Mouse (Mus musculus): Measurements from ENCODE around the gene Smim13. TPM values are rescaled to one million over a fixed set of nuclear protein-coding genes. Genes with fewer than 3 reads are reported as not detected.

The Smim13 gene
- polyA plus RNA-seq, 1 experiment: 4.2 TPM

DNA sequence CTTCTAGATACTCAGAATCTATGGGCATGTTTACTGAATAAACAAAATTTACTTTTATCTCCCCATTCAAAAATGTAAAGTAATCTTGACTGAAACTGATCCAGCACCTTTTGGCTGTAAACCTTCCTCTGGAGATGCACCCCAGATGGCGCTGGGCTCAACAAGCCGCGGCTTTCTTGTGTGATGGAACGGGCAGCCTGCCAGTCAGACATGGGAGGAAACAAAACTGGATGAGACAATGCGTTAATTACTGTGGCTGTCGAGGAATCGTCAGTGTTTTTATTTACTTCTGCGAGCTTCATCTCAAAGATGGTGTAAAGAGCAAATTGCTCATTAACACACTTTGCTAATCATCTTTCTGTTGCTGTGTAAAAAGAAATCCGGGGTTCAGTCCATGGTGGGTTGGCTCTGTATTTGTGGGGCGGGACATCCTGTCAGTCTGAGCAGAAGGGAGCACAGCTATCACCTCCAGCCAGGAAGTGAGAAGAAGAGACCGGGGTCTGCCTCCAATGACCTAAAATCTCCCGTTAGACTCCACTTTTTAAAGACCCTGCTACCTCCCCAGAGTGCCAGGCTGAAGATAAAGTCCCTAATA lies 18.2 kb upstream of the Smim13 start:
- H3K4me3 ChIP-seq (ENCODE audit: insufficient read depth, poor library complexity, severe bottlenecking): no peak overlapping the region
- H3K79me2 ChIP-seq (ENCODE audit: control insufficient read depth, insufficient read depth): no peaks in the 10 kb centered on the region
- H3K36me3 ChIP-seq (ENCODE audit: control insufficient read depth, insufficient read depth): no peaks in the 10 kb centered on the region
- no peak overlapping the region for H3ac ChIP-seq (ENCODE audit: control insufficient read depth, insufficient read length, low read depth)
- H3K79me3 ChIP-seq (ENCODE audit: low read depth): no peaks in the 10 kb centered on the region
- H3K27me3 ChIP-seq (ENCODE audit: control insufficient read depth, insufficient read depth, insufficient read length): peaks cover 60% of the 10 kb centered on the region
- TF ChIP-seq MYOD1 (IDR thresholded peaks at IDR 0.05; ENCODE audit: control insufficient read depth, insufficient read length, low read depth) (no peak), FOSL1 (IDR thresholded peaks at IDR 0.05; ENCODE audit: insufficient read depth, low read length, poor library complexity, severe bottlenecking) (no peak), CTCF (IDR thresholded peaks at IDR 0.05; ENCODE audit: control insufficient read depth, insufficient read depth, insufficient read length) (no peak), USF1 (IDR thresholded peaks at IDR 0.05; ENCODE audit: low read depth) (no peak), CEBPB (IDR thresholded peaks at IDR 0.05; ENCODE audit: low read depth) (no peak), MYOG (IDR thresholded peaks at IDR 0.05; ENCODE audit: control insufficient read depth, extremely low read depth, insufficient read length) (no peak), MAX (IDR thresholded peaks at IDR 0.05) (no peak)

DNA sequence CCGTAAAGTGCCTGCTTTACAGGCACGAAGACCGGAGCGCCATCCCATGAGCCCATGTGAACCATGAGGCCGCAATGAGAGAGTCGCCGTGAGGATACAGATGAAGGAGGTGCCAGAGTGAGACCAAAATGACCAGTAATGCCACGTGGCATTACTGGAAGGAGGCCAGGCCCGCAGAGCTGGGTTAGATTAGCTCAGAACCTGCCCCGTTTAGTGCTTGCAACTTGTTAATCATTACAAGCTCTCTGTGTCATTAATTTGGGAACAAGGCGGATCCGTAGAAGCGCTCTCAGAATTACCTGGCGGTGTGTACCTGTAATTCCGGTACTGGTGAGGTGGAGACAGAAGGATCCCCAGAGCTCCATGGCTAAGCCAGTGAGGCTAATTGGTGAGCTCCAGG lies 17.4 kb upstream of the Smim13 start:
- peaks cover 67% of the 10 kb centered on the region for H3K27me3 ChIP-seq (ENCODE audit: control insufficient read depth, insufficient read depth, insufficient read length)

DNA sequence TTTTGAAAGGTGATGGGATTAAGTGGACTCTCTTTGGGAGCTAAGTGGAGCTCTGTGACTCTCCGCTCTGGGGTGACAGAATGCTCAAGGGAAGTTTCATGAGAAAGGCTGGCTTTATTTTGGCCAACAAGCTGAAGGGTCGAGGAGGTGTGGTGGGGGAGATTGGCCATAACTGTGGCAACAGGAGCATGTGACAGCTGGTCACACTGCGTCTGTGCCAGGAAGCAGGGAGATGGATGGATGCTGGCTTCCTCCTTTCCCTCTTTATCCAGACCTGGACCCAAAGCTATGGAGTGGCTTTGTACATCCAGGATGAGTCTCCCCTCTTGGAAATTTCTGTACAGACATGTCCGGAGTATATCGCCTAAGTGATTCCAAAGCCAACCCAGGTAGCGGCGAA lies 16.4 kb upstream of the Smim13 start:
- Histone ChIP-seq H3K79me2 (ENCODE audit: control insufficient read depth, insufficient read depth) (no peaks in the 10 kb centered on the region), H3K27me3 (ENCODE audit: control insufficient read depth, insufficient read depth, insufficient read length) (peaks cover 69% of the 10 kb centered on the region), H3ac (ENCODE audit: control insufficient read depth, insufficient read length, low read depth) (no peak overlapping the region), H3K79me3 (ENCODE audit: low read depth) (no peaks in the 10 kb centered on the region), H3K4me3 (ENCODE audit: insufficient read depth, poor library complexity, severe bottlenecking) (no peak overlapping the region), H3K36me3 (ENCODE audit: control insufficient read depth, insufficient read depth) (no peaks in the 10 kb centered on the region)
- no peak for TF ChIP-seq CTCF (IDR thresholded peaks at IDR 0.05; ENCODE audit: control insufficient read depth, insufficient read depth, insufficient read length)
- TF ChIP-seq MYOD1 (IDR thresholded peaks at IDR 0.05; ENCODE audit: control insufficient read depth, insufficient read length, low read depth): no peak
- TF ChIP-seq USF1 (IDR thresholded peaks at IDR 0.05; ENCODE audit: low read depth): no peak
- TF ChIP-seq CEBPB (IDR thresholded peaks at IDR 0.05; ENCODE audit: low read depth): no peak
- TF ChIP-seq FOSL1 (IDR thresholded peaks at IDR 0.05; ENCODE audit: insufficient read depth, low read length, poor library complexity, severe bottlenecking): no peak
- no peak for TF ChIP-seq MYOG (IDR thresholded peaks at IDR 0.05; ENCODE audit: control insufficient read depth, extremely low read depth, insufficient read length)
- TF ChIP-seq MAX (IDR thresholded peaks at IDR 0.05): no peak

More for the DNA sequence above, 17.4 kb upstream of the Smim13 start:
- TF ChIP-seq USF1 (IDR thresholded peaks at IDR 0.05; ENCODE audit: low read depth) (no peak), MYOG (IDR thresholded peaks at IDR 0.05; ENCODE audit: control insufficient read depth, extremely low read depth, insufficient read length) (no peak), MYOD1 (IDR thresholded peaks at IDR 0.05; ENCODE audit: control insufficient read depth, insufficient read length, low read depth) (no peak), CTCF (IDR thresholded peaks at IDR 0.05; ENCODE audit: control insufficient read depth, insufficient read depth, insufficient read length) (no peak)
- H3ac ChIP-seq (ENCODE audit: control insufficient read depth, insufficient read length, low read depth): no peak overlapping the region
- H3K4me3 ChIP-seq (ENCODE audit: insufficient read depth, poor library complexity, severe bottlenecking): no peak overlapping the region
- no peaks in the 10 kb centered on the region for H3K79me3 ChIP-seq (ENCODE audit: low read depth)
- no peaks in the 10 kb centered on the region for H3K79me2 ChIP-seq (ENCODE audit: control insufficient read depth, insufficient read depth)
- H3K36me3 ChIP-seq (ENCODE audit: control insufficient read depth, insufficient read depth): no peaks in the 10 kb centered on the region

DNA sequence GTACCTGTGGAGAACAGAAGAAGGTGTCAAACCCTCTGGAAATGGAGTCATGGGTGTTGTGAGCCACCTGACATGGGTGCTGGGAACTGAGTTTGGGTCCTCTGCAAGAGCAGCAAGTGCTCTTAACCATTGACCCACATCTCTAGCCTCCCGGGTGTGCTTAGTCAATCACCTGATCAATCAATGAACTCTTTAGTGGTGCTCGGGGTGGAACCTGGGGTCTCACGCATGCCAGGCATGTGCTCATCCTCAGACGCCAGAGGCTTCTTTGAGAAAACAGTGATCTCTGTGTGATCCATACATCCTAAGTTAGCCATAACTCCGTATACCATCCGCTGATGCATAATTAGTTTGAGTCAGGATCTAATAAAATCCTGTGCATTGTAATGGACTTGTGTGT lies 14.5 kb upstream of the Smim13 start:
- Histone ChIP-seq H3K79me3 (ENCODE audit: low read depth) (no peaks in the 10 kb centered on the region), H3K36me3 (ENCODE audit: control insufficient read depth, insufficient read depth) (no peaks in the 10 kb centered on the region), H3K79me2 (ENCODE audit: control insufficient read depth, insufficient read depth) (no peaks in the 10 kb centered on the region), H3K27me3 (ENCODE audit: control insufficient read depth, insufficient read depth, insufficient read length) (peaks cover 64% of the 10 kb centered on the region), H3K4me3 (ENCODE audit: insufficient read depth, poor library complexity, severe bottlenecking) (no peak overlapping the region), H3ac (ENCODE audit: control insufficient read depth, insufficient read length, low read depth) (no peak overlapping the region)
- TF ChIP-seq USF1 (IDR thresholded peaks at IDR 0.05; ENCODE audit: low read depth) (no peak), MYOD1 (IDR thresholded peaks at IDR 0.05; ENCODE audit: control insufficient read depth, insufficient read length, low read depth) (no peak), FOSL1 (IDR thresholded peaks at IDR 0.05; ENCODE audit: insufficient read depth, low read length, poor library complexity, severe bottlenecking) (no peak), MYOG (IDR thresholded peaks at IDR 0.05; ENCODE audit: control insufficient read depth, extremely low read depth, insufficient read length) (no peak), CTCF (IDR thresholded peaks at IDR 0.05; ENCODE audit: control insufficient read depth, insufficient read depth, insufficient read length) (no peak), CEBPB (IDR thresholded peaks at IDR 0.05; ENCODE audit: low read depth) (no peak), MAX (IDR thresholded peaks at IDR 0.05) (no peak)

DNA sequence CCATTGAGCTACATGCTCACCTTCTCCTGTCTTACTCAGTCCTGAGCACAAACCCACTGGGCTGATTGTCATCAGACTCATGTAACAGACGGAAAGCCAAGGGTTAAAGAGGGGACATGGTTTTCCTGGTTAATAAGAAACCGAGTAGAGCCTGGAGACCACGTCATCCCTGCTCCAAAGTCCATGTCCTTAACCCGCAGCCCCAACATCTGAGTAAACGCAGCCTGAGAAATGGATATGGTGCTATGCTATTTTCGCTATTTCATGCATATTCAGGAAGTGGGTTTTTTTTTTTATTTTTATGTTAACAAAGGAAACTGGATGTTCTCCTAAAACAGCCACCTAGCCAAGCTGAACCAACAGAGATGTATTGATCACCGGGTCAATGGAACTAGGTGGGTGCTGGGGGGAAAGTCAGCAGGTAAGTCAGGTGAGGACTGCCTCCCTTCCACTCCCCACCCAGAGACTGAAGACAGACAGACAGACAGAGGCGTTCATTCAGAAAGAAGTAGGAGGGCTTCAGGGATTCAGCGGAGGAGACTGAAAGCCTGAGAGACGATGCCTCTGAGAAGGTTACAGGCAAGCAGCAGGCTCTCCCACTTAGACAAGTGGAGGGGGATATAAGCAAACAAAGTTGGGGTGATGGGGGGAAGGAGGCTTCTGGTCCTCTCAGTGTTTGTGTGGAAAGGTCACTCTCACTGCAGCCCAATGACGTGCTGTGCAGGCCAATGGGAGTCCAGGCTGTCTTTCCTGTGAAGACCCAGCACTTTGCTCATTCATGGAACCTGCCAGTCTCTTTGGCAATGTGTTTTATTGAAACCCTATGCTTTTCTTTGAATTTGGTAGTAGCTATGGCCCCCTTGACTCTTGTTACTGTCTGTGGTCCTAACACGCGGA lies 13.6 kb upstream of the Smim13 start:
- H3K79me3 ChIP-seq (ENCODE audit: low read depth): no peaks in the 10 kb centered on the region
- H3K27me3 ChIP-seq (ENCODE audit: control insufficient read depth, insufficient read depth, insufficient read length): peaks cover 60% of the 10 kb centered on the region
- no peak overlapping the region for H3ac ChIP-seq (ENCODE audit: control insufficient read depth, insufficient read length, low read depth)
- no peak for TF ChIP-seq FOSL1 (IDR thresholded peaks at IDR 0.05; ENCODE audit: insufficient read depth, low read length, poor library complexity, severe bottlenecking)
- TF ChIP-seq MAX (IDR thresholded peaks at IDR 0.05): no peak
- TF ChIP-seq CTCF (IDR thresholded peaks at IDR 0.05; ENCODE audit: control insufficient read depth, insufficient read depth, insufficient read length): no peak
- TF ChIP-seq CEBPB (IDR thresholded peaks at IDR 0.05; ENCODE audit: low read depth): no peak
- TF ChIP-seq MYOD1 (IDR thresholded peaks at IDR 0.05; ENCODE audit: control insufficient read depth, insufficient read length, low read depth): no peak
- no peak for TF ChIP-seq MYOG (IDR thresholded peaks at IDR 0.05; ENCODE audit: control insufficient read depth, extremely low read depth, insufficient read length)
- no peak for TF ChIP-seq USF1 (IDR thresholded peaks at IDR 0.05; ENCODE audit: low read depth)
- H3K4me3 ChIP-seq (ENCODE audit: insufficient read depth, poor library complexity, severe bottlenecking): no peak overlapping the region
- H3K79me2 ChIP-seq (ENCODE audit: control insufficient read depth, insufficient read depth): no peaks in the 10 kb centered on the region
- H3K36me3 ChIP-seq (ENCODE audit: control insufficient read depth, insufficient read depth): no peaks in the 10 kb centered on the region

All from C2C12 (cell line).